Mouse (Mus musculus) embryonic facial prominence, embryonic 10.5 days (tissue): Measurements from ENCODE around the gene Nat9. TPM values are rescaled to one million over a fixed set of nuclear protein-coding genes. Genes with fewer than 3 reads are reported as not detected.

Source experiments
- DNase-seq: peaks from one replicate; pipeline ENCODE4 v3.0.0-alpha.2; 2017; ENCODE audit warnings: low spot score
- H3K27ac ChIP-seq: fragments of 300-500 bp; sonication (generic); replicated peaks from 2 replicates; pipeline ENCODE4 v1.5.1; 2016; ENCODE audit warnings: mild to moderate bottlenecking
- H3K27me3 ChIP-seq: fragments of 300-500 bp; sonication (generic); replicated peaks from 2 replicates; pipeline ENCODE4 v1.6.1; 2016; ENCODE audit warnings: low read depth, mild to moderate bottlenecking; ENCODE audit not compliant: poor library complexity, severe bottlenecking
- H3K36me3 ChIP-seq: fragments of 300-500 bp; sonication (generic); replicated peaks from 2 replicates; pipeline ENCODE4 v1.6.1; 2016; ENCODE audit warnings: mild to moderate bottlenecking, moderate library complexity
- H3K4me1 ChIP-seq: fragments of 300-500 bp; sonication (generic); 2 replicates; pipeline ENCODE4 v1.6.1; 2016
- H3K4me3 ChIP-seq: fragments of 300-500 bp; sonication (generic); 2 replicates; pipeline ENCODE4 v1.5.1; 2016; ENCODE audit warnings: mild to moderate bottlenecking, moderate library complexity
- H3K9me3 ChIP-seq: fragments of 300-500 bp; sonication (generic); 2 replicates; pipeline ENCODE4 v1.6.1; 2016; ENCODE audit warnings: mild to moderate bottlenecking
- WGBS: fragments of 180-500 bp; shearing (Covaris S2); methylation state at CpG from one replicate; pipeline ENCODE4 v1.1.7; 2016; 5-methylcytosine and 5-hydroxymethylcytosine counted together
- polyA plus RNA-seq: library from polyadenylated mRNA; unstranded; fragments of >200 nt; fragmentation: Nextera tagmentation; extraction: Ambion mirVana; gene quantifications from 2 replicates; pipeline ENCODE4 v1.2.1, GENCODE M21; 2016

Nat9 gene
- polyA plus RNA-seq, 1 experiment from 2014 or later, result 18.2 TPM

GRCm38 (mm10) chr11:115225301-115225700 is 37.6 kb upstream of the Nat9 start:
- peaks cover 4% of the 10 kb centered on the region; the same call in 1 of the 2 replicates for H3K36me3 ChIP-seq
- peaks cover 90% of the 10 kb centered on the region for H3K4me1 ChIP-seq
- no peak for DNase-seq
- WGBS, result 65% methylated on average over 6 of the region's 6 CpGs
- peaks cover 66% of the 10 kb centered on the region for H3K27me3 ChIP-seq
- peak overlapping the region; percentile 32; the same call in 1 of the 2 replicates for H3K27ac ChIP-seq
- no peak overlapping the region for H3K4me3 ChIP-seq
- H3K9me3 ChIP-seq, result no peaks in the 10 kb centered on the region

- WGBS, result 41% methylated on average over 8 of the region's 8 CpGs
- H3K27ac ChIP-seq, result peak overlapping the region; percentile 32; the same call in 1 of the 2 replicates
- peaks cover 87% of the 10 kb centered on the region for H3K4me1 ChIP-seq
- peak; percentile 79 for DNase-seq
- peaks cover 62% of the 10 kb centered on the region for H3K27me3 ChIP-seq
- peaks cover 4% of the 10 kb centered on the region; the same call in 1 of the 2 replicates for H3K36me3 ChIP-seq
- H3K9me3 ChIP-seq, result no peaks in the 10 kb centered on the region
- no peak overlapping the region for H3K4me3 ChIP-seq
Measured at GRCm38 (mm10) chr11:115224889-115225288, 37.2 kb upstream of the Nat9 start.

DNA sequence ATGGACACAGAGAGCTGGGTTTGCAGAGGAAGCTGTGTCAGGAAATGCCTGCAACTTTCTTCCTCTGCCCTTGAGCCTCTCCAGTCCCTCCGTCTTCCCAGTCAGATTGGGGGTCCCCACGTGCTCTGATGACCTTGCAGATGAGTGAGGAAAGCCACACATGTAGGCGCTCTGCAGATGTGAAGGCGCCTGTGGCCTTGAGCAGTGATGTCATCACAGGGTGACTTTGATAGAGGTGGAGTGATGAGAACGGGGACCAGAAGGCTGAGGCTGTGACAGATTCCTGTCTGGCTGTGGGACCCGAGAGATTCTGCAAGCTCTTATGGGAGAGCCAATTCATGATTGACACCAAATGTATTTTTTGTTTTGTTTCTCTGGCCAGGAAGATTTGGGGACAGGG is 36.2 kb upstream of the Nat9 start:
- Histone ChIP-seq H3K4me1 (peaks cover 87% of the 10 kb centered on the region), H3K27me3 (peaks cover 59% of the 10 kb centered on the region), H3K4me3 (no peak overlapping the region), H3K36me3 (peaks cover 4% of the 10 kb centered on the region; the same call in 1 of the 2 replicates), H3K9me3 (no peaks in the 10 kb centered on the region), H3K27ac (peak overlapping the region; percentile 1; the same call in 1 of the 2 replicates)
- WGBS, result 76% methylated on average over 6 of the region's 6 CpGs
- DNase-seq, result no peak

DNA sequence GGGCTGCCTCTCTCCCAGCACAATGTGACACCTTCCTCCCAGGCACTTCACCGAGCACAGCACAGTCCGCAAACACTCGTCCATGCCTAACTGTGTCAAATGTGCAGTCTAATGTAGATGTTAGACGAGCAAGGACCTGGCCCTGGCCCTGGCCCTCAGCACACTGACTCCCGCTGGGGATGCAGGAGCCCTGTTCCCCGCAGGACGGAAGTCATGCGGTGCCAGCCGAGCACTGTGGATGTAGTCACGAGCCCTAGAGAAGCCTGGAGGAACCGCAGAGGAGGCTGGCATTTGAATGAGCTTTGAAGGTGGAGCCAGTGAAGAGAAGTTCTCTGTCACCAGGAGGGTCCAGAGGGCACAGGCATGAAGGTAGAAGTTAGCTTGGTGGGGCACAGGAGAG is 35.8 kb upstream of the Nat9 start:
- Histone ChIP-seq H3K27ac (peak overlapping the region; percentile 1), H3K36me3 (peaks cover 2% of the 10 kb centered on the region; the same call in 1 of the 2 replicates), H3K9me3 (no peaks in the 10 kb centered on the region), H3K4me3 (no peak overlapping the region), H3K27me3 (peaks cover 59% of the 10 kb centered on the region), H3K4me1 (peaks cover 87% of the 10 kb centered on the region)
- no peak for DNase-seq
- WGBS, result 68% methylated on average over 11 of the region's 11 CpGs

DNA sequence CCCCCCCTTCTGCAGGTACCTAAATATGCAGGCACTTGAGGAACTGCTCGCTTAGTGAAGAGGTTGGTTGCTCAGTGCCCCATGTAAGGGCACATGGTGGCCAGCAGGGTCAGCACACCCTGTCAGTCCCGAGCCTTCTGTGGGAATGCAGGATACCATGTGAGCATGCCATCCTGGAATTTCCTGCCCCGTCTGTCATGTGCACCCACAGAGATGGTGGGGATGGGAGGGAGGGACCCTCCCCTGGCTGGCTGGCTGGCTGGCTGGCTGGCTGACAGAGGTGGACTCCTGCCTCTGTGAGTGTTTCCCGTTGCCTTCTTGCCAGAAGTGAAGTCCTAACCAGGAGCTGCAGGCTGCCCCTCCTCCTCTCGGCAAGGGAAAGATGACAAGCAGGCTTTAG is 34.9 kb upstream of the Nat9 start:
- H3K36me3 ChIP-seq, result no peaks in the 10 kb centered on the region; the same call in 1 of the 2 replicates
- no peaks in the 10 kb centered on the region for H3K9me3 ChIP-seq
- H3K27me3 ChIP-seq, result peaks cover 53% of the 10 kb centered on the region
- H3K27ac ChIP-seq, result 0 out of 2 replicates have a peak overlapping the region, but pooled peaks have one; percentile 3
- 24% methylated on average over 5 of the region's 5 CpGs for WGBS
- DNase-seq, result no peak
- H3K4me1 ChIP-seq, result peaks cover 87% of the 10 kb centered on the region
- H3K4me3 ChIP-seq, result no peak overlapping the region

GRCm38 (mm10) chr11:115222077-115222476 is 34.4 kb upstream of the Nat9 start:
- Histone ChIP-seq H3K27me3 (peaks cover 53% of the 10 kb centered on the region), H3K4me1 (peaks cover 87% of the 10 kb centered on the region), H3K9me3 (no peaks in the 10 kb centered on the region), H3K36me3 (no peaks in the 10 kb centered on the region; the same call in 1 of the 2 replicates), H3K27ac (no peak overlapping the region), H3K4me3 (no peak overlapping the region)
- DNase-seq, result no peak
- 52% methylated on average over 12 of the region's 12 CpGs for WGBS

DNA sequence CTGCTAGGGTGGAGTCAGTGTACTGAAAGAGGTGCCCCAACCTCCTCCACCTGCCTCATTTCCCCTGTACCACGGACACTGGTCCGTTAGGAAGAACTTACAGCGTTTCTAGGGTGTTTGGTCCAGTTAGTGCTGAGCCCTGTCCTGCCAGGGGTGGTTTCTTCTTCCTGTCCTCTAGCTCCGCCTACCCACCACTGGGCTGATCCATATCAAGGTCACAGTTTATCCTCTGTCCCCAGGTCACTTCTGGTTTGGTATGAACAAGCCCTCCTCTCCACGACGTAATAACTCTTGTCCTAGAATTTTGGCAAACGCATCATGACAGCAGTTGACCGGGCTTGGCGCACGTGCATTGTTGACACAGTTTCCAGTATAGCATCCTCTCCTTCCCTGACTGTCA is 32.0 kb upstream of the Nat9 start:
- H3K4me3 ChIP-seq, result no peak overlapping the region
- DNase-seq, result no peak
- WGBS, result 88% methylated on average over 10 of the region's 10 CpGs
- H3K4me1 ChIP-seq, result peaks cover 72% of the 10 kb centered on the region
- H3K9me3 ChIP-seq, result no peaks in the 10 kb centered on the region
- no peaks in the 10 kb centered on the region for H3K36me3 ChIP-seq
- H3K27me3 ChIP-seq, result peaks cover 42% of the 10 kb centered on the region
- H3K27ac ChIP-seq, result no peak overlapping the region

GRCm38 (mm10) chr11:115219263-115219662 is 31.6 kb upstream of the Nat9 start:
- Histone ChIP-seq H3K36me3 (no peaks in the 10 kb centered on the region), H3K27me3 (peaks cover 40% of the 10 kb centered on the region), H3K4me1 (peaks cover 72% of the 10 kb centered on the region), H3K4me3 (no peak overlapping the region), H3K9me3 (no peaks in the 10 kb centered on the region), H3K27ac (no peak overlapping the region)
- WGBS, result 62% methylated on average over 9 of the region's 9 CpGs
- no peak for DNase-seq

DNA sequence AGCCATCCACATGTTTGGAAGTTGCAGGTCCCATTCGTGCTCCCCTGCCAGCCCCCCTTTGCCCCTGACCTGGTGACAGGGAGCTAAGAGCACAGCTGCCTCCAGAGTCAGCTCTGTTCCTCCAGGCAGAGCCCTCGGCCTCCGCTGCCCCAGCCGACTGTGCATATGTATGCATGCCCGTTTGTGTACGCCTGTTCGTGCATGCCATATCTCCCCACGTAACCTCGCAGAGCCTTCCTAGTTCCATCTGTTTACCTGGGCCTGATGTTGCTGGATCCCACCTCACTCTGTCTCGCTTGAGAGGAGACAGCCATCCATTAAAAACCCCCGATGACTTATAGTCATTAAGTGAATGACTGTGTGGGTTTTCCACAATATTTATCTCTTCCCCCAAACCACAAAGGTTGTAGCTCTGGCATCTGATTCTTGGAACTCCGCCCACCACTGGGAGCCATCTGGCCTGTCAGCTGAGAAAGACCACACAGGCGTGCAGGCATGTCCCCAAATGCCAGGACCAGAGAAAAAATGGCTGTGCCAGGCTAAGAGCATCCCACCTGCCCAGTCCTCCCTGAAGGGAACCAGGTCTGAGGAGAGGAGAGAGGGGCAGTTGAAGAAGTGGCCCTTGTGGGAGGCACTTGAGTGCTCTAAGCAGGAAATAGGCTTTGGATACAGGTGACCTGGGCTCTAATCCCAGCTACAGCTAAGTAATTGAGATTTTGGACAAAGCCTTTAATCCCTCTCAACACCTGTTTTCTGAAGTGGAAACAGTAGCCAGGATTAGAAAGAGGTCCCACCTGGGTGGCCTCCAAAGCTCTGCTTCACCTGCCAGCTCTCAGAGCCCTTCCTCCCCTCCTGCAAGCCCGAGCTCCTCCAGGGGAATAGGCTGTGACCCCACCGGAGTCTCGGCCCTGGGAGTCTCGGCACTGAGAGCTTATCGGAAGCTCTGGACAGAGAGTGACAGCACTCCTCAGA is 30.1 kb upstream of the Nat9 start:
- Histone ChIP-seq H3K36me3 (no peaks in the 10 kb centered on the region), H3K4me1 (peaks cover 66% of the 10 kb centered on the region), H3K4me3 (no peak overlapping the region), H3K27ac (0 out of 2 replicates have a peak overlapping the region, but pooled peaks have one; percentile 19), H3K9me3 (no peaks in the 10 kb centered on the region), H3K27me3 (peaks cover 42% of the 10 kb centered on the region)
- no peak for DNase-seq
- 65% methylated on average over 18 of the region's 18 CpGs for WGBS

DNA sequence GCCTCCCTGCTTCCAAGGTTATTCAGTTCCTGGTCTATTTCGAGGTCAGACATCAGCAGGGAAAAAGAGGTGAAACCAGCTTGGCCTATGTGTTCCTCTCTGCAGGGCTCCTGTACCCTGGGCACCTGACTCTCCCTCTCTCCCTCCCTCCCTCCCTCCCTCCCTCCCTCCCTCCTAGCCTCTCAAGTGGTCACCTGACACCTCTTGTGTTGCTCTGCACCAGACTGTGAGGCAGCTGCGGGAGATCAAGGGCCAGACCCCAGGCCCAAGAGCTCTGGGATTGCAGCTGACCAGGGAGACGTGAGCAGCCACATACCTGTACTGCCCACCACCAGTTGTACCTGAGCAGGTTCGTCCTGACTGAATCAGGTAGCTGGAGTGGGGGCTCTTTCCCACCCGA is 27.5 kb upstream of the Nat9 start:
- H3K27ac ChIP-seq, result no peak overlapping the region
- peaks cover 29% of the 10 kb centered on the region for H3K27me3 ChIP-seq
- peak; percentile 39 for DNase-seq
- WGBS, result 34% methylated on average over 5 of the region's 5 CpGs
- no peaks in the 10 kb centered on the region for H3K36me3 ChIP-seq
- H3K9me3 ChIP-seq, result no peaks in the 10 kb centered on the region
- H3K4me1 ChIP-seq, result peaks cover 76% of the 10 kb centered on the region
- no peak overlapping the region for H3K4me3 ChIP-seq

- Histone ChIP-seq H3K9me3 (no peaks in the 10 kb centered on the region), H3K4me1 (peaks cover 58% of the 10 kb centered on the region), H3K27me3 (peaks cover 22% of the 10 kb centered on the region), H3K27ac (no peak overlapping the region), H3K36me3 (peaks cover 16% of the 10 kb centered on the region), H3K4me3 (no peak overlapping the region)
- DNase-seq, result no peak
- 45% methylated on average over 13 of the region's 13 CpGs for WGBS
Measured at GRCm38 (mm10) chr11:115212116-115212515, 24.5 kb upstream of the Nat9 start.

DNA sequence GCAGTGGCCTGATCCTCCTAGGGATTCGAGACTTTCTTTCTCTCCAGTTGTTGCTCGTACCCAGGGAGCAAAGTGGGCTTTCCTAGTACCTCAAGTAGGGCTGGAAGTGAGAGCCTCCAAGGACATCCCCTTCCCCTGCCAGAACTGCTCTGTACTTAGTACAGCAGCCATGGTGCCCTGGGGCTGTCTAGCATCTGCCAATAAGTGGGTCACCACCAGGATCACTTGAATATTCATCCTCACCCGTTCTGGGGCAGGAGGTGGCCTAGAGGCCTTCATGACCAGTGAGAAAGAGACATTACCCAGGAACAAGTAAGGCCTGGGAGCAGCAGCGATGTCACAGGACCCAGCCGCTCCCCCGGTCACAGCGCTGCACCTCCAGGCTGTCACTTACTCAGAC is 22.3 kb upstream of the Nat9 start:
- H3K4me3 ChIP-seq, result no peak overlapping the region
- H3K4me1 ChIP-seq, result peaks cover 51% of the 10 kb centered on the region
- 68% methylated on average over 7 of the region's 7 CpGs for WGBS
- H3K27ac ChIP-seq, result 0 out of 2 replicates have a peak overlapping the region, but pooled peaks have one; percentile 16
- DNase-seq, result no peak
- peaks cover 37% of the 10 kb centered on the region for H3K36me3 ChIP-seq
- peaks cover 38% of the 10 kb centered on the region for H3K27me3 ChIP-seq
- no peaks in the 10 kb centered on the region for H3K9me3 ChIP-seq
